Mouse (Mus musculus): ENCODE measurements at regions not wholly inside any gene's neighbourhood (a gene's known extent, or its start where the extent isn't known, plus 50 kb on each side); places are given as distances from the start of the nearest gene placed in this dataset.

DNA sequence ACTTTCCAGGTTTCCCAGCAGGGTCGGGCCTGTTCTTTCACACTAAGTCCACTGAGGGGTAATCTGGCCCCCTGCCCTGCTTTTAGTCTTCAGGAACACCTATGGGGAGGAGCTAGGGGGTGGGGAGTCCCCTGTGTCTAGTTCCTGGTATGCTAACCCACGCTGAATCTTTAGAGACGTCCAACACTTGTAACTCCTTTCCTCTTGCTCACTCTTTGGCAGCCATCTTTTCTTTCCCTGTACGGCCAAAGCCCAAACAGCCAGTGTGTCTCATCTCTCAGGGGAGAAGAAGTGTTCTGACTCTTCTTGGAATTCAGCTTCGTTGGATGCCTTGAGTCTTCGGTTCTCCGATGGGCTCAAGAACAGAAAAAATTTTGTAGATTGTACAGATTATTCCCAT is 68.4 kb upstream of the Lnx1 start:
- no peak for DNase-seq (ENCODE audit: low spot score)

GRCm38 (mm10) chr5:74769023-74769422 is 66.3 kb upstream of the Lnx1 start:
- no peak for DNase-seq (ENCODE audit: low spot score)

DNA sequence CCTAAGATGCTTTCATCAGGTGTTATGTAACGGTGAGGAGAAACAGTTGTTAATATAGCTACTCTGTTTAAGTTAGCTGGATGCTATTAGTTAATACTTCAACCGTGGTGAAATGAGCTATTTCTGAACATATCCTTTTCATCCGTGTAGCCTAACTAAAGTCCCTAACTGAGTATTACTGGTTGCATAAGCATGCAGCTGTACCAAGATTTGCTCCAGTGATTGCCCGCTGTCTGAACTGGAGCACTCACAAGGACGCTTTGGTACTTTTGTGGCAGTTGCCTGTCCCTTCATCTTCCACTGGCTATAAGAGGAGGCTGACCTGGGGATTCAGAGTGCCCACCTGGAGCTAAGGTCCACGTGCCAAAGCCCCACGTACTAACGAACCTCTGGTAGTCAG is 65.3 kb upstream of the Lnx1 start:
- no peak for DNase-seq (ENCODE audit: low spot score)

- DNase-seq (ENCODE audit: low spot score) = no peak
These were observed 63.5 kb upstream of the Lnx1 start for GRCm38 (mm10) chr5:74766211-74766610.

DNA sequence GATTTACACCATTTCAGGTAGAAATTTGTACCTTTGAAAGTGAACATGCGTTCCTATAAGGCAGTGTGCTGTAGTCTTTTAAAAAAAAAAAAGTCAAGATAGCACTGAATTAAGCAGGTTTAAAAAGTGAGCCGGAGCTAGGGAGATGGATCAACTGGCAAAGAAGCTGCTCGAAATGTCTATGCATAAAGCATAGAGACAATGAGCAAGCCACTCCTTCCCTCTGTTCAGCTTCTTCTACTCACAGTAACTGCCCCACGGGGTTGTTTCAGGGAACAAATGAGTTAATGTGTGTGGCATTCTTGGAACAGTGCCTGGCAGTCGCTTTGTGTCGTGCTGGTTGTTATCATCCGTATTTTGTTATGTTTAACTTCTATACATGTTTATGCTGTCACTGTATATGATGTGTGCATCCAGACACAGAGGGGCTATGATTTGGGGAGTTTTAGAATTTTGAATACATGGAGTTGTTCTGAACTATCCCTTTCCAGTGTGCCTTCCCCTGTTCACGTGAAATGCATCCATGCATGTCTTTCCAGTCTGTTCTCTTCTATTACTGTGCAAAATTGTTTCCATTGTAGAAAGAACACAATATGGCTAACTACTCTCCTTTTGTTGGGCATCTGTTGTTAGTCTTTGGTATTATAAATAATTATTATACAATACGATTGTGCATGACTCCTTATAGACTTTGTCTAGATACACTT is 62.5 kb upstream of the Lnx1 start:
- no peak for DNase-seq (ENCODE audit: low spot score)

DNA sequence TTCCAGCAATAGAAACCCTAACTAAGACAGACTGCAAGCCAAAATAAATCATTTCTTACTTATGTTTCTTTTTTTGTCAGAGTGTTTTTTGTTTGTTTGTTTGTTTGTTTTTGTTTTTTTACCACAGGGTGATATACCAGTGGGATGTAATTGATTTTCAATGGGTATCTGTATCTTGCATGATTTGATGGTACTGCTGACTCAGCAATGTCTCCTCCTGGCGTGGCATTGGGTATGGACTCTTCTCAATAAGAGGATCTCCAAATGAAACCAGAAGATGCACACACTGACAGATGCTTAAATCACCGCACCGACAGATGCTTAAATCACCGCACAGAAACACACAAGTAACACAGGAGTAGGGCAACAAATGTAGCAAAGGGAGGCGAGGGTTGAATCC is 54.8 kb upstream of the Lnx1 start:
- no peak for DNase-seq (ENCODE audit: low spot score)

DNA sequence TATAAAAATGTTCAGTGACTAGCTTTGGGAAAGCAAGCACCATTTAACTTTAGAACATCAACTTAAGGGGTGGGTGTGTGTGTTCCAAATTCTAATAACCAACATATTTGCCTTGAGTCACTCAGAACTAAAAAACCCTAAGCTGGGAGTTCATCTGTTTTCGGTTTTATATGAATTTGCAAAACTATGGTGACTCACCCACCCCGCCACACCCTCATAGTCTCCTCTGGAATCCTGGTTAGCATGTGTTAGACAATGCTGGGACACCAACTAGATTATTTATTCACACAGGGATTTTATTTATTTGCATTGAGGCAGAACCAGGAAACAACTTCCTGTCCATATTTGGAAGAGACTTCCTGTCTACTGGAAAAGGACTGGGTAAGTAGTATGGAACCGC is 50.2 kb upstream of the Lnx1 start:
- no peak for DNase-seq (ENCODE audit: low spot score)
